Mouse (Mus musculus): ENCODE results near the gene Sclt1.

Sclt1 gene

GRCm38 (mm10) chr3:41586917-41587316, 155.4 kb downstream of the Sclt1 start:
- no peak for DNase-seq (ENCODE audit: low spot score)

DNA sequence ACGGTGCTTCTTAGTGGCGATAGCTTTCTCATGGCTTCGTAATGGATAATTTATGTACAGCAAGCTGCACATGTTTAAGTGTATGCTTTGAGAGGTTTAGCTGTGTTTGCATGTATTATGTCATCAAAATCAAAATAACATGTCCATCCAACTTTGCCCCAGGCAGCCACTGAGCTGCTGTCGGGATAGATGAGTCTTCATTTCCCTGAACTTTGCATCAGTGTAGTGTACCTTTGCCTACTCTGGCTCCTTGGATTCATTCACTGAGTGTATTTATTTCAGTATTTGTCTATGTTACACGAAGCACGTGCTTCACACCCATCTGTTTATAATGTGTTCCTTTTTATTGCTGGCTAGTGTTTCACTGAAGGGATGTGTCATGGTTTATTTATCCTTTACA, 156.0 kb downstream of the Sclt1 start:
- no peak for DNase-seq (ENCODE audit: low spot score)

- no peak for DNase-seq (ENCODE audit: low spot score)
These were observed 156.8 kb downstream of the Sclt1 start for GRCm38 (mm10) chr3:41585548-41585947.

DNA sequence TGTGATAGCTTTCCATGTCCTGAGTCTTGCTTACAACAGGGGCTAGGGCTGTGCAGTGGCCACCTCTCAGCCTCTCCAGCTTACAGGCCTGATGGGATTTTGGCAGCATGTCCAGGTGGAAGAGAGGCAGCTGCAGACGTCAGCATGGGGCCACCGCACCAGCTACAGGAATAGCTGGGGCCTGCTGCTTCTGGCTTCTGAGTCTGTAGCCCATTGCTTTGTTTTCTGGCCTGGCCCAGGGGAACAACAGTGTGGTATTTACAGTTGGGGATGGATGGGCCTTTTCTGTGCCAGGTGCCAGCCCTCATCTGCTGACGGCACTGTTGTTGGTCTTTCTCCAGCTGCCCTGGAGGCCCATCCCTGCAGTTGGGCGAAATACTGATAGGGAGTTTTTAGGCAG, 158.7 kb downstream of the Sclt1 start:
- no peak for DNase-seq (ENCODE audit: low spot score)

GRCm38 (mm10) chr3:41583092-41583491, 159.2 kb downstream of the Sclt1 start:
- DNase-seq (ENCODE audit: low spot score), result no peak

DNA sequence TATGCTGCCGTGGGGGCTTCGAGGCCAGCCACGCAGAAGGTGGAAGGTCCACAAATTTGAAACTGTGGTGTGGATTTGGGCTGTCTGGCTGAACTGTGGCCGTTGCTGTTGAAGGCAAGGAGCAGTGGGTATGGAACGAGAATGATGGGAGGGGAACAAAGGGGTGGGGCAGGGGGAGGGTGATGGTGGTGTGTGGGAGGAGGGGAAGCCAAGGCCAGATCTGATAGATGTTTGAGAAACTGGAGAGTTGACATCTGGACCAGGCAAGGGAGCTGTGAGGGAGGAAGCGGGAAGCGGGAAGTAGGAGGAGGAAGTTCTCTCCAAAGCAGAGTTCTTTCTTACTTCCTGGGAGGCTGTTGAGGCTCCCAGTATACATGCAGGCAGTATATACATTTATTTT, 160.1 kb downstream of the Sclt1 start:
- no peak for DNase-seq (ENCODE audit: low spot score)

- no peak for DNase-seq (ENCODE audit: low spot score)
These were observed 160.9 kb downstream of the Sclt1 start for GRCm38 (mm10) chr3:41581436-41581835.

DNA sequence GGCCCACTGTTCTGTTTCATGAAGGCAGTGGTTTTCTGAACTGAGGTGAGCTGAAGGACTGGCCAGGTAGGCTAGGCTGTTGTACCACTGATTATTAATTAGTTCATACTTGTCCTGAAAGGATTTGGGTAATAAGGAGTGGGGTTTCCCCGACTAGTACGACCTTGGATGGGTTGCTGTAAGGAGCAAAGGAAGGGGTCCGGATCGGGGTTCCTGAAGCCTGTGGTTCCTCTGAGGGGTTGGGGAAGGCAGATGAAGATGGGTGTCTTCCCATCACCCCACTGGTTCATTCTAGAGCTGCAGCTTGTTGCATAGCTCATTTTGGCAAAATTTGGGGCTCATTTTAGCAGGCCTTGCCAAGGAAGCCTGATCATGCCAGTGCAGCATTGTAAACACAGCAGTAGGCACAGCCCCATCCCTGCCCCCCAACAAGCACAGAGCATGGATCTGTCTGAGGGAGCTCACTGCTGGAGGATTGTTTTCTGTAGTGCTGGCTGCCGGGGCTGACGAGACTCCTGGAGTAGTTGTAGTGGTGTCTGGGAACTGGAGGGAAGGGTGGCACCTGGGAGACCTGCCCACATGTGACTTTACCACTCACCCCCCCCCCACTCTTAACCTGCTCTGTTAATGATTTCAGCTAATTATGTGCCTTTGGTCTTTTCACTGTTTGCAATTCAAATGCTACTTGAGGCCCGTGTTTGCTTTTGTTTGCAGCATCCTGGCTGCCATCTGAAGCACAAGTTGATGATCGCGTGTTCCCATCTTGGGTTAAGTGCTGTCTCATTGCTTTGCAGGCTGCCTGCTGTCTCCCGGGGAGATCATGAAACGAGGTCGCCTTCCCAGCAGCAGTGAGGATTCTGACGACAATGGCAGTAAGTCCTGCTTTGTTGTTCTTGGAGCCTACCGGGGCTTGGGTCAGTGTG, 161.7 kb downstream of the Sclt1 start:
- DNase-seq (ENCODE audit: low spot score), result no peak

- no peak for DNase-seq (ENCODE audit: low spot score)
These were observed 162.4 kb downstream of the Sclt1 start for GRCm38 (mm10) chr3:41579873-41580272.

GRCm38 (mm10) chr3:41577240-41577639, 165.1 kb downstream of the Sclt1 start:
- DNase-seq (ENCODE audit: low spot score), result no peak
